Mouse (Mus musculus): ENCODE measurements around the gene Unkl. TPM values are rescaled to one million over a fixed set of nuclear protein-coding genes. Genes with fewer than 3 reads are reported as not detected.

Gene Unkl
- polyA plus RNA-seq, 2 experiments = 5.9 to 34.8 TPM

GRCm38 (mm10) chr17:25202401-25202800, 14.2 kb downstream of the Unkl start:
- no peak for TF ChIP-seq CTCF (IDR thresholded peaks at IDR 0.05; ENCODE audit: low read depth)
- TF ChIP-seq EP300 (IDR thresholded peaks at IDR 0.05; ENCODE audit: low read depth) = no peak
- H3K36me3 ChIP-seq (replicated peaks; ENCODE audit: control insufficient read depth, insufficient read depth, low read depth) = peaks cover 5% of the 10 kb centered on the region
- ATAC-seq (ENCODE audit: insufficient read depth) = no peak

GRCm38 (mm10) chr17:25210006-25210405, 21.8 kb downstream of the Unkl start:
- H3K9ac ChIP-seq (replicated peaks) = no peak overlapping the region
- peaks cover 3% of the 10 kb centered on the region for H3K36me3 ChIP-seq (replicated peaks; ENCODE audit: control insufficient read depth, insufficient read depth, low read depth)

More at GRCm38 (mm10) chr17:25202401-25202800, 14.2 kb downstream of the Unkl start:
- DNase-seq (ENCODE audit: low read depth in 3 of 3, low spot score in 3 of 3) = no peak
- Histone ChIP-seq H3K4me3 (ENCODE audit: insufficient read depth in 1 of 2, low read depth in 2 of 2, low read length in 2 of 2) (no peak overlapping the region), H3K4me1 (replicated peaks; ENCODE audit: control insufficient read depth in 2 of 2, insufficient read depth in 2 of 2, low read length in 1 of 2) (no peaks in the 10 kb centered on the region), H3K4me2 (ENCODE audit: low read depth) (no peak overlapping the region), H3K9me3 (ENCODE audit: control insufficient read depth, low read length) (no peaks in the 10 kb centered on the region), H3K27ac (no peak overlapping the region), H3K9ac (replicated peaks) (no peak overlapping the region), H3K27me3 (ENCODE audit: control insufficient read depth, insufficient read depth, low read length) (no peaks in the 10 kb centered on the region)
- WGBS (ENCODE audit: insufficient replicate concordance) = 80% methylated on average over 4 of the region's 4 CpGs

GRCm38 (mm10) chr17:25210680-25211466, 22.7 kb downstream of the Unkl start:
- peaks cover 3% of the 10 kb centered on the region for H3K36me3 ChIP-seq (replicated peaks; ENCODE audit: control insufficient read depth, insufficient read depth, low read depth)
- no peak for TF ChIP-seq EP300 (IDR thresholded peaks at IDR 0.05; ENCODE audit: low read depth)
- TF ChIP-seq CTCF (IDR thresholded peaks at IDR 0.05; ENCODE audit: low read depth) = no peak
- H3K9ac ChIP-seq (replicated peaks) = no peak overlapping the region
- 70% methylated on average over 15 of the region's 15 CpGs for WGBS (ENCODE audit: insufficient replicate concordance)
- ATAC-seq (ENCODE audit: insufficient read depth) (no peak), DNase-seq (ENCODE audit: low read depth in 3 of 3, low spot score in 3 of 3) (no peak)
- no peaks in the 10 kb centered on the region for H3K9me3 ChIP-seq (ENCODE audit: control insufficient read depth, low read length)
- H3K4me3 ChIP-seq (ENCODE audit: insufficient read depth in 1 of 2, low read depth in 2 of 2, low read length in 2 of 2) = no peak overlapping the region
- no peak overlapping the region for H3K27ac ChIP-seq
- H3K4me1 ChIP-seq (replicated peaks; ENCODE audit: control insufficient read depth in 2 of 2, insufficient read depth in 2 of 2, low read length in 1 of 2) = no peaks in the 10 kb centered on the region
- no peaks in the 10 kb centered on the region for H3K27me3 ChIP-seq (ENCODE audit: control insufficient read depth, insufficient read depth, low read length)
- H3K4me2 ChIP-seq (ENCODE audit: low read depth) = no peak overlapping the region

More at GRCm38 (mm10) chr17:25210006-25210405, 21.8 kb downstream of the Unkl start:
- H3K4me3 ChIP-seq (ENCODE audit: insufficient read depth in 1 of 2, low read depth in 2 of 2, low read length in 2 of 2) = no peak overlapping the region
- no peaks in the 10 kb centered on the region for H3K4me1 ChIP-seq (replicated peaks; ENCODE audit: control insufficient read depth in 2 of 2, insufficient read depth in 2 of 2, low read length in 1 of 2)
- H3K9me3 ChIP-seq (ENCODE audit: control insufficient read depth, low read length) = no peaks in the 10 kb centered on the region
- WGBS (ENCODE audit: insufficient replicate concordance) = 82% methylated on average over 4 of the region's 4 CpGs
- H3K4me2 ChIP-seq (ENCODE audit: low read depth) = no peak overlapping the region
- DNase-seq (ENCODE audit: low read depth in 3 of 3, low spot score in 3 of 3) = no peak
- H3K27me3 ChIP-seq (ENCODE audit: control insufficient read depth, insufficient read depth, low read length) = no peaks in the 10 kb centered on the region
- H3K27ac ChIP-seq = no peak overlapping the region
- TF ChIP-seq EP300 (IDR thresholded peaks at IDR 0.05; ENCODE audit: low read depth) (no peak), CTCF (IDR thresholded peaks at IDR 0.05; ENCODE audit: low read depth) (no peak)
- no peak for ATAC-seq (ENCODE audit: insufficient read depth)

- H3K4me1 ChIP-seq (replicated peaks; ENCODE audit: control insufficient read depth in 2 of 2, insufficient read depth in 2 of 2, low read length in 1 of 2) = no peaks in the 10 kb centered on the region
- WGBS (ENCODE audit: insufficient replicate concordance) = 70% methylated on average over 4 of the region's 4 CpGs
- H3K9me3 ChIP-seq (ENCODE audit: control insufficient read depth, low read length) = no peaks in the 10 kb centered on the region
- ATAC-seq (ENCODE audit: insufficient read depth) (no peak), DNase-seq (ENCODE audit: low read depth in 3 of 3, low spot score in 3 of 3) (no peak)
- no peak overlapping the region for H3K27ac ChIP-seq
- peaks cover 3% of the 10 kb centered on the region for H3K36me3 ChIP-seq (replicated peaks; ENCODE audit: control insufficient read depth, insufficient read depth, low read depth)
- H3K4me3 ChIP-seq (ENCODE audit: insufficient read depth in 1 of 2, low read depth in 2 of 2, low read length in 2 of 2) = no peak overlapping the region
- H3K4me2 ChIP-seq (ENCODE audit: low read depth) = no peak overlapping the region
- TF ChIP-seq CTCF (IDR thresholded peaks at IDR 0.05; ENCODE audit: low read depth) (no peak), EP300 (IDR thresholded peaks at IDR 0.05; ENCODE audit: low read depth) (no peak)
- H3K9ac ChIP-seq (replicated peaks) = no peak overlapping the region
- no peaks in the 10 kb centered on the region for H3K27me3 ChIP-seq (ENCODE audit: control insufficient read depth, insufficient read depth, low read length)
These were observed 23.5 kb downstream of the Unkl start for GRCm38 (mm10) chr17:25211705-25212104.

- Histone ChIP-seq H3K9ac (replicated peaks) (no peak overlapping the region), H3K4me3 (ENCODE audit: insufficient read depth in 1 of 2, low read depth in 2 of 2, low read length in 2 of 2) (no peak overlapping the region), H3K27ac (no peak overlapping the region), H3K4me2 (ENCODE audit: low read depth) (no peak overlapping the region), H3K27me3 (ENCODE audit: control insufficient read depth, insufficient read depth, low read length) (no peaks in the 10 kb centered on the region), H3K4me1 (replicated peaks; ENCODE audit: control insufficient read depth in 2 of 2, insufficient read depth in 2 of 2, low read length in 1 of 2) (no peaks in the 10 kb centered on the region), H3K9me3 (ENCODE audit: control insufficient read depth, low read length) (no peaks in the 10 kb centered on the region), H3K36me3 (replicated peaks; ENCODE audit: control insufficient read depth, insufficient read depth, low read depth) (peaks cover 3% of the 10 kb centered on the region)
- no peak for TF ChIP-seq CTCF (IDR thresholded peaks at IDR 0.05; ENCODE audit: low read depth)
- TF ChIP-seq EP300 (IDR thresholded peaks at IDR 0.05; ENCODE audit: low read depth) = no peak
- 76% methylated on average over 3 of the region's 3 CpGs for WGBS (ENCODE audit: insufficient replicate concordance)
- ATAC-seq (ENCODE audit: insufficient read depth) (no peak), DNase-seq (ENCODE audit: low read depth in 3 of 3, low spot score in 3 of 3) (no peak)
These were observed 27.2 kb downstream of the Unkl start for GRCm38 (mm10) chr17:25215431-25215830.

Measured in liver, embryonic 14.5 days (tissue).